Mouse (Mus musculus) thymus, postnatal 0 days (tissue): ENCODE measurements around the gene Xrcc3. TPM values are rescaled to one million over a fixed set of nuclear protein-coding genes. Genes with fewer than 3 reads are reported as not detected.

ENCODE experiments used
- DNase-seq: peaks from one replicate; pipeline ENCODE4 v3.0.0-alpha.2; 2015; ENCODE audit warnings: low spot score
- polyA plus RNA-seq: library from polyadenylated mRNA; unstranded; fragments of >200 nt; fragmentation: Nextera tagmentation; extraction: Ambion mirVana; gene quantifications from 2 replicates; pipeline ENCODE4 v1.2.1, GENCODE M21; 2015

Xrcc3 gene
- polyA plus RNA-seq: 5.0 and 5.7 TPM in 2 replicates

DNA sequence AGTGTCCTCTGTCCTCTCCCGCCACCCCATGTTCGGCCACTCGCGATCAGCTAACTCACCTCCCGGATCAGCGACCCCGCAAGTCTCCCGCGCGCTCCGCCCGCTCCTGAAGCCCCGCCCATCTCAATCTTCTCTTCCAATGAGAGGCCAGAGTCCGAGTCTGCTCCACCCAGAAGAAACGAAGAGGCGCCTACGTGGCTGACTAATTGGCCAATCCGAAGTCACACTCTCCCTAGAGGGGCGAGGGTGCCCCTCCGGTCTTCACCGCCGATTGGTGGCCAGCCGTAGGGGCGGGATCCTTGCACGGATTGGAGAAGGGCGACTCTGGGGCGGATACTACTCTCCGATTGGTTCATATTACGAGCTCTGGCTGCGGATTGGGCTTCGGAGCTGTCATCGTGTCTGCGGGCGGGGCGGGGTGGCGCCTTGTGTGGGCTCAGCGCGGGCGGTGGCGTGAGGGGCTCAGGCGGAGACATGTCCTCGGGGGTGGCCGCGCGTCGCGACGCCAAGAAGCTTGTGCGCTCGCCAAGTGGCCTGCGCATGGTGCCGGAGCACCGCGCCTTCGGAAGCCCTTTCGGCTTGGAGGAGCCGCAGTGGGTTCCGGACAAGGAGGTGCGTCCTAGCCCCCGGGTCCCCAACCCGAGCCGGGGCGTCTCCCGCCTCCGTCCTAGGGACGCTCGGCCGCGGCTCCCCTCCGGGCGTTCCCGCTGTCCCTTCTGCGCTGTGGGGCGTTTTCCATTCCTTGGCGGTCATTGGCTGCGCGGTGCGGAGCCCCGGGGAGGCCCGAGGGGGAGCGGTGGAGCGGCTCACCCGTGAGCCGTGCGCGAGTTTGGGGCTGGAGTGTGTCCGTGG lies at the start of gene Xrcc3, which contains the start of gene Zfyve21:
Gene Xrcc3 (minus strand): TSS at position 108 of the 852 bp plus-strand sequence.
Gene Zfyve21 (plus strand): TSS at position 405 of the 852 bp plus-strand sequence.
- DNase-seq: peak; percentile 99

DNA sequence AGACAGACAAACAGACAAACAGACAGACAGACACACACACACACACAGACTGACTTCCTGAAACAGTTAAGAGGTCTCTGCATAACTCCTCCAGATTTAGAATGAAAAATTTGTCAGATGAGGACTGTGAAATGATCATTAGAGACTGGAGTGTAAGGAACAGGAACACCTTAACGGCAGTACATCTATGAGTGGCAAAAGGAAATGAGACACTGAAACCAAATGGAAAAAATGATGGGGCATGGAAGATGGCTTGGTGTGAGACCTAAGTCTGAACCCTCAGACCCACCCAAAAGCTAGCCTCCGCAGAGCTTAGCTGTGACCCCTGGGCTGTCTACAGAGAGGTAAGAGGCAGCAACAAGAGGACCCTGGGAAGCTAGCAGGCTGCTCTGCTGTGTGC lies 41.8 kb upstream of the Xrcc3 start:
- DNase-seq: no peak

GRCm38 (mm10) chr12:111853546-111853945 lies 39.9 kb upstream of the Xrcc3 start:
- DNase-seq: no peak

DNA sequence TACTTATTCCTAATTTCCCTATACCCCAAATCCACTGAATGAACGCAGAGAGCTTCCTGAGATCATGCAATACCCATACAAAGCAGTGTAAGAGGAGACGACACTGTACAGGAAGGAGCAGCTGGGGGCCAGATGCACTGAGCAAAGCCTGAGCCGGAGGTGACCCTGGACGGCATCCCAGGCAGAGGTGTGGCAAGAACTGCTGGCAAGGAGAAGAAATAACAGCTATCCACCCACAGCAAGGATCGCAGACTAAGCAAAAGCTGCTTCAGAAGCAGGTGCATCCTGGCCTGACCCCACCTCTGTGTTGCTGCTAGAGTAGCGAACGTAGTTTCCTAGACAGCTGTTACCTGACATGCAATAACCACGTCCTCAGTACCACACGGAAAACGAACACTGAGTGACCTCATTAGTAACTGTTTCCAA lies 39.4 kb upstream of the Xrcc3 start:
- DNase-seq: peak; percentile 86

DNA sequence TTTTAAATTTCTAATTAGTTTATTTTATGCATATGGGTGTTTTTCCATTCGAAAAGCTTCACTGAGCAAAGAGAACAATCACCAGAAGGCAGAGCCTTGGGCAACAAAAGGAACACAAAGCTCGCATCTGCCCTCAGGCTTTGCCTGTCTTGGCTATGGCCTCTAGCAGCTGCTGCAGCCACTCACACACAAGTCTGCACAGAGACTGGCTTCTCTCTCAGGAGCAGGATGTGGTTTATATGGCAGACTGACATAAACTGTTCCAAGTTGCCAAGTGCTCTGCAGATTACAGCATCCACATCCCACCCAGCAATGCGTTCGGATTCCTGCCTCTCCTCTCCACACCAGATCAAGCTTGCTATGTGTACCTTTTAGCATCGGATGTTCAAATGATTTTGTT lies 38.1 kb upstream of the Xrcc3 start:
- peak; percentile 77 for DNase-seq

DNA sequence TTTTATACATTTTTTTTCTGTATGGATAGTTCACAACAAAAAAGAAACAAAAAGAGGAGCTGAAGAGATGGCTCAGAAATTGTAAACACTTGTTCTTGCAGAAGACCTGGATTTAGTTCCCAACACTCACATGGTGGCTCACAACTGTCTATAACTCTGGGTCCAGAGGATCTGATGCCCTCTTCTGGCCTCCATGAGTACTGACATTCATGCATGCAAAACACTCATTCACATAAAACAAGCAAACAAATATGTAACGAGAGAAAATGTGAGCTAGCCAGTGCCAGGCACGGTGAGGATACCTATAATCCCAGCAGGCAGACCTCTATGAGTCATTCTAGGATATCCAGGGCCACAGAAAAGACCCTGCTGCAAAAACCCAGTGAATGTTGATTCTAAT lies 37.6 kb upstream of the Xrcc3 start:
- peak; percentile 20 for DNase-seq

GRCm38 (mm10) chr12:111848300-111848798 lies 34.7 kb upstream of the Xrcc3 start:
- no peak for DNase-seq

DNA sequence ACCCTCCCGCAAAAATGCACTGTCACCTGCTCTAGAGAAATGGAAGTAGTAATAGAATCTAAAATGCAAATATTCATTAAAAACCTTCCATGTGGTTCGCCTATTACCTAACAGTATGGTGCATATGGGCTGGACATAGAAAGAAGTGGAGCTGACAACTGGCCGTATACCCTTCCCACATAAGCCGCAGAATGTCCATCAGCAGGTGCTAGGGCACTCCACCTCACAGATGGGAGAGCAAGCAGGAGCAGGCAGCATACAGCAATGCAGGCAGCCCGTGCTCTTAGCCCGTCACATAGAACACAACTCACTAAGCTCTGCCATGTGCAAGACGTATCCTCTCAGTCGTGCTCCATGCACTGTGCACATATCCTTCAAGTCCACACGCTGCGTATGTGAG lies 33.1 kb upstream of the Xrcc3 start:
- no peak for DNase-seq

- DNase-seq: no peak
Measured at GRCm38 (mm10) chr12:111845953-111846352, 32.3 kb upstream of the Xrcc3 start.

DNA sequence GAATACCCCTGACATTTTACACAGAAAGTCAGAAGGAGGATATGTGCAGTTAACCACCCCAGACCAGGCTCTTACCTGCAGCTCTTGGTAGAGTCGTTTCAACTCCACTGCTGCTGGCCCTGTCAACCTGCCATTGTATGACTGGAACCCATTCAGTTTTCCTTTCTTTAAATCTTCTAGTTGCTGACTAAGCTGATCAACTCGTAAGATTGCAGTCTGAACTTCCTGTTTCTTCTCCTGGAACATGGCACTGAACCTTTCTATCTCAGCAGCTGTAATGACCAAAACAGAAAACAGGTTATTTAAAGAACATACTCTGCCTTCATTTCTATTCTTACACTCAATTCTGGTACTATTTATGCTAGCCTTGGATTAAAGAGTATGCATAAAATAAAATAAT lies 29.8 kb upstream of the Xrcc3 start:
- DNase-seq: peak; percentile 30

DNA sequence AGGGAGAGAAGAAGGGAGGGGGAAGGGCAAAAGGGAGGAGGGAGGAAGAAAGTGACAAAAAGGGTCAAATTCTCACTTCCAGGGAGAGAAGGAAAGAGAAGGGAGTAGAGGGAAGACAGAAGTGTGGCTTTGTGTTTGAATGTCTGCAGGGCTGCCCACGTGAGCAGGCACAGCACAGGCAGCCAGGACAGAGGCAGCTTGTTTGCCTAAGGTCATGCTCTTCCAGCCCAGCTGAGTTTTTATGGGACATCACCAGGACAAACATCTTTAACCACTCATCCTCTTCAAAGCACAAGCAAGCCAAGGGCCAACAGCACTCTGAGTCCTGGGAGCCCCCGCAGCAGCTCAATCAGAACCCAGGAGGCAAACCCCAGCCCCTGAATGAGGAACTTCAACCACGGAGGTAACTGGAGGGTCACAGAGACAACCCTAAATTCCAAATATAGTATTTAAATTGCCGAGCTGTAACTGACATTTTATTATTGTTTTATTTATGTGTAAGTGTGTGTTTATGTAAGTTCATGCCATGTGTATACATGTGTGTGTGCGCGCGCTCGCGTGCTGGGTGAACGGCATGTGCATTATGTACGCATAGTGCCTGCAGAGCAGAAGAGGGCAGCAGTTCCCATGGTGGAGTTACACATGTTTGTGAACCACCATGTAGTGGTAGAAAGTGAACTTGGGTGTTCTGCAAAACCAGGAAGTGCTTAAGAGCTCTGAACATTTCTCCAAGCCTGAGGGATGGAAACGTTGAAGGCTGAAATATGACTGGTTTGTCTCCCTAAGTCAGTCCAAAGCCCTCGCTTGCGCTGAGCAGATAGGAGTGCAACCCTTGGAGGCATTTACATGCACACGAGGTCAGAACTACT lies 29.1 kb upstream of the Xrcc3 start:
- peak; percentile 13 for DNase-seq

GRCm38 (mm10) chr12:111833457-111833856 lies 19.8 kb upstream of the Xrcc3 start:
- no peak for DNase-seq

GRCm38 (mm10) chr12:111832643-111833042 lies 19.0 kb upstream of the Xrcc3 start:
- no peak for DNase-seq

GRCm38 (mm10) chr12:111830375-111830774 lies 16.7 kb upstream of the Xrcc3 start:
- DNase-seq: no peak

DNA sequence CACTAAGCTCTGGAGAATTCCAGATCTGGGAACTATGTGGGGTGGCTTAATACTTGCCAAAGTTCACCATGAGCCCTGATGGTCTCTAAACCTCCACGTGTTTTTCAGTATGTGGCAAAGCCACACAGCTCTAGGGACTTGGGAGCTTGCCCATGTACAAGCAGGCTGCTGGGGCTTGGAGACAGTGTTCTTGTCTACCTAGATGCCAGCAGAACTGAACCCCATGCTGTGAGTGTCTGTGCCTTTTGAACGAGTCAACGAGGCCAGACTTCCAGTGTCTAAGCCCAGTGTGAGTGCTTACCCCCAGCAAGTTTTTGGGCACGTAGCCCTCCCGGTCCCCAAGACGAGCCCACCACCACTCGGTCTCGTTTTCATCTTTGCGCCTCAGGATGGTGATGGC lies 16.3 kb upstream of the Xrcc3 start:
- no peak for DNase-seq

GRCm38 (mm10) chr12:111829447-111829846 lies 15.8 kb upstream of the Xrcc3 start:
- DNase-seq: no peak

- DNase-seq: no peak
Measured at GRCm38 (mm10) chr12:111827556-111827955, 13.9 kb upstream of the Xrcc3 start.

- no peak for DNase-seq
Measured at GRCm38 (mm10) chr12:111821931-111822330, 8.3 kb upstream of the Xrcc3 start.

DNA sequence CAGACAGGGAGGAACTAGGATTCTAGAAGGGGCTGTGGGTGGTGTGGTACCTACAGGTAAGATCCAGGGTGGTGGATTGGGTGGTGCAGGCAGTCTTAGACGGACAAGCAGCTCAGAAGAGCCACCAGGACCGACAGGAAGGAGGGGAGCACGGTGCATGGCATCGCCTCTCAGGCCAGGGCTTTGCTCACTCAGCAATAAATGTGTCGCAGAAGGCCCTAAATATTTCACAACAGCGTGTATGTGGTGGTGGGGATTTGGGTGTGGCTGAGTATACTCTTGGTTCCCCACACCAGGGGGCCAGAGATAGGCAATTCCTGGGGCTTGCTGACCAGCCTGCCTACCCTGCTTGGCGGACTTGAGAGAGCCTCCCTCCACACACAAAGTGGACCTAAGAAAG lies 7.0 kb upstream of the Xrcc3 start:
- no peak for DNase-seq

DNA sequence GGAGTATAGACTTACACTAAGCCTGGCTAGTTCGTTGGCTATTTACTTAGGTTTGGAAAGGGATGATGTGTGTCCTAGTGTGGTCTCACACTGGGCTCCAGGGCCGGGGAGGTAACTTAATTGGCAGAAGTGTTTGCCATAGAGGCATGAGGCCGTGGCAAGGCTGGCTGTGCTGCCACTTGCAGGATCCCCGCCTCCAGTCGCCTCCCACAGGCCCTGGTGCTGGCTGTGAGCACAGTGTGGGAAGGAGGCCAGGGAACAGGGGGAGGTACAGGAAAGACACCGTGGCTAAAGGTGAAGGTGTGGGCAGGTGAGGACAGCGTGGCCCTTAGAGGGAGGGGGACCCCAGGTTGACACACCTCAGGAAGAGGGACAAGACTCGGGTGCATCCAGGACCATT lies 6.3 kb upstream of the Xrcc3 start:
- no peak for DNase-seq

GRCm38 (mm10) chr12:111817991-111818390 lies 4.3 kb upstream of the Xrcc3 start:
- no peak for DNase-seq

GRCm38 (mm10) chr12:111816967-111817366 lies 3.3 kb upstream of the Xrcc3 start:
- no peak for DNase-seq
